Mouse (Mus musculus): ENCODE measurements around the gene Trim7.
"Not testable (repeated sequence)": the region's sequence is repeated elsewhere in the genome, so short reads cannot be mapped to it uniquely, and the experiment has no call there.

Trim7 gene

GRCm38 (mm10) chr11:48823536-48823972 lies 2.4 kb upstream of the Trim7 start:
- DNase-seq (ENCODE audit: low spot score) = peak; percentile 44

- no peak for DNase-seq (ENCODE audit: low spot score)
These were observed 1.6 kb upstream of the Trim7 start for GRCm38 (mm10) chr11:48824311-48824830.

DNA sequence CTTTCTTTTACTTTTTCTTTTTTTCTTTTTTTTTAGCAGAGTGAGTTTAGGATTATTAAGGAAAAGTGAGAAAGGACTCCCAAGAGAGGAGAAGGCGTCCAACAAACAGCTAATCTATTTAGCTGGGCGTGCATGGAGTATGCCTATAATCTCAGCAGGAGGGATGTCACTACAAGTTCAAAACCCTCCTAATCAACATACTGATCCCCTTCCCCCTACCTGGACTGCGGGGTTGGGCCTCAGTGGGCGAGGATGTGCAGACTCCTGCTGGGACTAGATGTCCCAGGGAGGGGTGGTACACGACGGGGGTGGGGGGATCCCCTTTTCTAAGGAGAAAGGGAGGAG lies 784 bp downstream of the Trim7 start:
- no peak for DNase-seq (ENCODE audit: low spot score)

DNA sequence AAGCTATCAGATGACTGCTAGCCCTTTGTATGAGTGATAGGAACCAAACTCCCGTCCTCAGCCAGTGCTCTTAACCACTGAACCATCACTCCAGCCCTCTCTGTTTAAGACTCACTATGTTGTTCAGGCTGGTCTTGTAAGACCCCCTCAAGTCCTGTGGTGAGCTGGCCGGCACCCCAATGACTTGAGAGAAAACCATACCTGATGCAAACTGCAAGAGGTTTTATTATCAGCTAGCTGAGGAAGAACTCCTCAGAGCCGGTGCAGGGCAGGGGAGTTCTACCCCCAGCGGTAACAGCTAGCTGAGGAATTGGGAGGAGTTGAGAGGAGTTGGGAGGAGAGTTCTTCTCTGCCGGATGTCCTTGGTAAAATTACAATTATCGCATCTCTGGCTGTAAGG lies 2.0 kb downstream of the Trim7 start:
- DNase-seq (ENCODE audit: low spot score) = no peak

- DNase-seq (ENCODE audit: low spot score) = no peak
These were observed 4.3 kb downstream of the Trim7 start for GRCm38 (mm10) chr11:48830279-48830678.

DNA sequence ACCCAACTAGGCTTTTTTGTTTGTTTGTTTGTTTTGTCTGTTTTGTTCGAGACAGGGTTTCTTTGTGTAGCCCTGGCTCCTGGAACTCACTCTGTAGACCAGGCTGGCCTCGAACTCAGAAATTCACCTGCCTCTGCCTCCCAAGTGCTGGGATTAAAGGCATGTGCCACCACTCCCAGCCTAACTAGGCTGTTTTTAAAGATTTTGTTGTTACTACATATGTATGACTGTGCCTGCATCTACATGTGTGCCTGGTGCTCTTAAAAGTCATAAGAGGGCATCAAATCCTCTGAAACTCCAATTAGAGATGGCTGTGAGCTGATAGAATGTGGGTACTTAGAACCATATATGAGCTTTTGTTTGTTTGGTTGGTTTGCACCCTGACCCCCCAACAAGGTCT lies 5.3 kb downstream of the Trim7 start:
- no peak for DNase-seq (ENCODE audit: low spot score)

DNA sequence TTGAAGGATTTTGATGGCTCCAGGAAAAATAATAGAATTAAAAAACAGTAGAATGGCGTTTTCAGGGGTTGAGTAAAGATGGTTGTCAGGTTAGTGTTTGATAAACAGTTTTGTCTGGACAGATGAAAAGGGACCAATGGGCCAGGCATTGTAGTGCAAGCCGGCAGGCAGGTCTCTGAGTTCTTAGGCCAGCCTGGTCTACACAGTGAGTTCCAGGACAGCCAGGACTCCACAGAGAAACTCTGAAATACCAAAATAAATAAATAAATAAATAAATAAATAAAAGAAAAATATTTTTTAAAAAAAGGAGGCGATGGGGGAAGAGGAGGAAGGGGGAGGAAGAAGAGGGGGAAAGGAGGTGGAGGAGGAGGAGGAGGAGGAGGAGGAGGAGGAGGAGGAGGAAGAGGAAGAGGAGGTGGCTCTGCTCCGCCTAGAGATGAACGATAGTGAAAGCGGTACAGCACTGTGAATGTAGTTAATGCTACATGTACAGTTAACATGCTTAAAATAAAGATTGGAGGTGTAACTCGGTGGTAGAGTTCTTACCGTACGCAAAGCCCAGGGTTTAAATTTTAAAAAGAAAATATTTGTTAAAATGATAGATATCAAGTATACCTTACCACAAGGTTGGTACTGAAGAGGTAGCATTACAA lies 7.3 kb downstream of the Trim7 start:
- no peak for DNase-seq (ENCODE audit: low spot score)

GRCm38 (mm10) chr11:48833731-48834639 lies 8.0 kb downstream of the Trim7 start:
- peak; percentile 92 for DNase-seq (ENCODE audit: low spot score)

DNA sequence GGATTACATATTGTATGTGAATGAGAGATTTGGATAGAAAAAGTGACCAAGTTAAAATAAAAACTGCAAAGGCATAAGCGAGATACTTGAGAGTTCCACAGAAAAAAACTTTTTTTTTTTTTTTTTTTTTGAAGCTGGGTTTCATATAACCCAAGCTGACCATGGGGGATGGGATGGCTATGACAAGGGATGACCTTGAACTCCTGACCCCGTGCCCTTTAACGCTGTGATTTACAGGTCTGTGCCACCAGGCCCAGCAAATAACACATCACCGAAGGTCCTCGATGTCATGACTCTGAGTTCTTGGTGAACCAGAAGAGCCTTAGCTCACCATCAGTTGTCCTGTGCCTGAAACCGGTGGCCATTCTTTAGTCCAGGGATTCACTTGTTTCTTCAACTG lies 10.0 kb downstream of the Trim7 start:
- DNase-seq (ENCODE audit: low spot score) = no peak

DNA sequence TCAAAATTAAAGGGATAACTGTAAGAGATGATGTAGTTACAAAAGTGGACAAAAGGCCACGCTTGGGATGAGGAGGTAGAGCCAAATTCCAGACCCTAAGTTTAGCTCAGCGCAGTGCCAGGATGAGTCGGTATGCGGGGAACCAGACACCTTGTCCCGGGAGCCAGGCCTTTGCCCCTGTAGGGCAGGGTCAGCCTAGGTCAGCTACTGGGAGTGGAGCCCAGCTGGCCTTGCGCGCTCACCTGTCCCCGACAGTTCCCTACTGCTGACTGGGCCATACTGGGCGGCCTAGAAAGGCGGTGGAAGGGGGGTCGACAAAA lies 11.0 kb downstream of the Trim7 start:
- no peak for DNase-seq (ENCODE audit: low spot score)

GRCm38 (mm10) chr11:48837310-48838180 lies 11.6 kb downstream of the Trim7 start:
- DNase-seq (ENCODE audit: low spot score) = peak; percentile 43

- peak; percentile 30 for DNase-seq (ENCODE audit: low spot score)
These were observed 12.3 kb downstream of the Trim7 start for GRCm38 (mm10) chr11:48838181-48838797.

DNA sequence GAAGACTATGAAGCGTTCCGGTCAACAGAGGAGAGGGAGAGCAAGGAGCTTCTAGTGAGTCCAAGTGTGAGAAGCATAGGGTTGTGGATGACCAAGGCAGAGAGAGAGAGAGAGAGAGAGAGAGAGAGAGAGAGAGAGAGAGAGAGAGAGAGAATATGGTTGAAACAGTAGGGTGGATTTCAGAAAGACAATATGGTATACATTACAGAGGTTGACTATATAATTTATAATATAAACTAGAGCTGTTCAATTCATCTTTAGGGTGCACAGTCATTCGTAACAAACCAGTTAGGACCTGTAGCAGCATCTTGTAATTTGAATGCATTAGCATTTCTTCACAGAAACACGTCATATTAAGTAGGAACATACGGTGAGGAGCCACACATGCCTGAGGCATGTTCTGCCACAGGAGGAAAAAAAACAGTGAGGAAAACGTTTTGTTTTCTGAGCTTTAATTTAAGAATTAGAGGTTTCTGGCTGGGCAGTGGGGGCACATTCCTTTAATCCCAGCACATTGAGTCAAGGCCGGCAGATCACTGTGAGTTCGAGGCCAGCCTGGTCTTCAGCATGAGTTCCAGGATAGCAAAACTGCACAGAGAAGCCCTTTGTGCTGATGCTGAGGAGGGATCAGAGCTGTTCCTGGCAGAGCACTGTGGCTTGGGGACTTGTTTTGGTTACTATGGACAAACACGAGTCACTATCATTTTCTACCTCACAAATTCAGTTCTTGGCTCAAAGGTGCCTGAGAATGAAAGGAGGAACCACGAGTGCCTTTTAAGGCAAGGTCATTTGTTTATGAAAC lies 13.1 kb downstream of the Trim7 start:
- no peak for DNase-seq (ENCODE audit: low spot score)

DNA sequence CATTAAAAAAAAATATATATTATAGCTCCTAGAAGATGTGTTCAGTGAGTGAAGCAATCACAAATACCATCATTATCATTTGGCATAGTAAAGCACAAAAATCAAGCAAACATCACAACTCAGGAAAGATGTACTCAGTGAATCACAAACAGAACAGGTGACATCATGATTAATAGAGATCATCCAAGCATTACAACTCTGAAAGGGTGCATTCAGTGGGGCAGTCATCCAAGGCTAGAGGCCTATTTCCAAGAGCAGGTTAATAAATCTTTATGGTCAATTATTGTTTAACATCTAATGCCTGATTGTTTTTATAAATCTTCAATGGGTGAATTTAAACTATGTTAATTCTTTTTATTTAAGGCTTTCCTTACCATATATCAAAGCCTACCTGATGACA lies 14.9 kb downstream of the Trim7 start:
- DNase-seq (ENCODE audit: low spot score) = no peak

DNA sequence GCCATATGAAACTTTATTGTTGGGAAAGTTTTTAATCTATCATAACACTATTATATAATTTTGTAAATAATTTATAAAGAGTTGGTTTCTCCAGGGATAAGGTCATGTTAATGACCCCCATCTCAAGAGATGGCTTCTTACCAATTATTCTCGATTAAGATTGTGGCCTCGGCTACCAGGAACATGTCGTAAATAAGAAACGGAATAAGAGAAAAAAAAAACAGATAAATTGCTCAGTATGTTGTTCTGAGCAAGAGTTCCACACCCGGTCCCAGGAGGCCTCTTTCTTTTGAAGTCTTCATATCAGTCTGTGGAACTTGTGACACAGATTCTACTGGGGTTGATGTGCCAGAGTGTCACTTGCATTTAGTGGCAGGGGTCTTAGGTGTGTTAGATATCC lies 15.3 kb downstream of the Trim7 start:
- DNase-seq (ENCODE audit: low spot score) = no peak

DNA sequence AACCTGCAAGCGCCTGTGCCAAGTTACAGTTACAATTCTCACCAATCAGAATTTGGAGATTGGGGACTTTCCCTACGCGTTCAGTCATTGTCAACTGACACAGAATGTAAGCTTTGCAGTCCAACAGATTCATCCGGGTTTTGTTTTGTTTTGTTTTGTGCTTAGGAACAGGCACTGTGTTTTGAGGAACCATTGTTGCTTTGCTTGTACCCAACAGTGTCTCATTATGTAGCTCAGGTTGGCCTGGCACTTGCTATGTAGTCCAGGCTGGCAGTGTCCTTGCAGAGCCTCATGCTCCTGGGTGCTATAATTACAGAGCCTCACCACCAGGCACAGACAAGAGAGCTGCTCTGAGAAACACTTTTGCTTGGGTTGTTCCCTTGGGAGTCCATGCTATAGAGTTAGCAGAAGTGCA lies 16.4 kb downstream of the Trim7 start:
- DNase-seq (ENCODE audit: low spot score) = no peak

- no peak for DNase-seq (ENCODE audit: low spot score)
These were observed 17.3 kb downstream of the Trim7 start for GRCm38 (mm10) chr11:48843202-48843601.

GRCm38 (mm10) chr11:48844309-48844708 lies 18.4 kb downstream of the Trim7 start:
- DNase-seq (ENCODE audit: low spot score) = no peak

DNA sequence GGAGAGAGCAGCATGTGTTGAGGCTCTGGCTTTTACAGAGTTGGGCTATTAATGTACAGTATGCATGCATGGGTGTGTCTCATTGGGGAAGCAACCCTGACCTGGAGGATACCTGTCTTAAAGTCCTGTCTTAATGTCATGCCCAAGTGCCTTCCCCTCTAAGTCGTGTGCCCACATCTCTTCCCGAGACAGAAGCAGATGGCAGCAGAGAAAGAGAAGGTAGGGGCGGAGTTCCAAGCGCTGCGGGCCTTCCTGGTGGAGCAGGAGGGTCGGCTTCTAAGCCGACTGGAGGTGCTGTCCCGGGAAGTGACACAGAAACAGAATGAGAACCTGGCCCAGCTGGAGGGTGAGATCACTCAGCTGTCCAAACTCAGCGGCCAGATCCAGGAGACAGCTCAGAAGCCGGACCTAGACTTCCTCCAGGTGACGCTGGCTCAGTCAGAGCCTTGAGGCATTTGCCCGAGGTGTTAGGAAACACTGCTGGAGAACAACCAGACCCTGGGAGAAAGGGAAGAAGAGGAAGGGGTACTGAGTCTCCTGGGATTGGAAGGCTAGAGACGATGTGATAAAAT lies 19.4 kb downstream of the Trim7 start:
- DNase-seq (ENCODE audit: low spot score) = no peak

GRCm38 (mm10) chr11:48846362-48846761 lies 20.4 kb downstream of the Trim7 start:
- DNase-seq (ENCODE audit: low spot score) = not testable (repeated sequence)

- DNase-seq (ENCODE audit: low spot score) = no peak
These were observed 20.9 kb downstream of the Trim7 start for GRCm38 (mm10) chr11:48846881-48847280.
